Mouse (Mus musculus) layer of hippocampus, adult 8-10 months (tissue): ENCODE results near the gene Ppp1ca. TPM values are rescaled to one million over a fixed set of nuclear protein-coding genes. Genes with fewer than 3 reads are reported as not detected.
A peak's percentile ranks its signal among the peaks of the same experiment; 100 is the strongest.

Experiments used
- DNase-seq, 2 experiments: peaks; one replicate each; pipeline ENCODE4 v3.0.0; 2022; ENCODE audit warnings: low spot score in 2 of 2
- total RNA-seq, 4 experiments: library from RNA; stranded (reverse); gene quantifications; 2 replicates each; pipeline ENCODE4 v1.2.4; 2022

Ppp1ca gene
- total RNA-seq: 100 to 1,000 TPM; 255 to 271 (median 266) TPM

DNA sequence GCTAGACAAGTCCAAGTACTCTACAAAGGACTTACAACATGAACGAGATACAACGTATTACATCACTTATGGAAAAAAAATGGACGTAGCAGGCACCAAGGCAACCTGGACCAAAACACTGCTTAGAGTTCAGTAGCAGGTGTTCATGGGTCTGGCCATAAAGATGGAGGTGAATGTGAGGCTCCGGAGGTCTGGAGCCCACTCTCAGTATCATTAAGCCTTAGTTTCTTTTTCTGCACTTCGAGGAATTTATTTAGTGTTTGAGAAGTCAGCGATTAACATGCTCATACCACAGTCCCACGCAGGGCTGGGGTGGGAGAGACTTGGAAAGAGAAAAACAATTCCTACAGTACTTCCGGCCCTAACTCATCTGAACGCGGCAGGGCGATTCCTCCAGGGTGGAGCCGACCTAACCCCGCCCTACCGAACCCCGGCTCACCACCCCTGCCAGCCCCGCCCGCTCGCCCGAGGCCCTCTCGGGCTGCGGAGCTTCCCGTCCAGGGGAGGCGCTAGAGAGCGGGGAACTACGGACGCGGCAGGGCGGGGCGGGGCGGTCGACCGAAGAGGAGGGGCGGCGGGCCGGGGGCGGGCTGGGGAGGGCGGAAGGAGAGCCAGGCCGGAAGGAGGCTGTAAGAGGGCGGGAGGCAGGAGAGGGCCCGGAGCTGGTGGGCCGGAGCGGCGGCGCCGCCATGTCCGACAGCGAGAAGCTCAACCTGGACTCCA is at the start of gene Ppp1ca:
Gene Ppp1ca, plus strand, starts transcription at position 538 of the 723 bp plus-strand sequence.
- peak; percentile 75 to 87 for DNase-seq

DNA sequence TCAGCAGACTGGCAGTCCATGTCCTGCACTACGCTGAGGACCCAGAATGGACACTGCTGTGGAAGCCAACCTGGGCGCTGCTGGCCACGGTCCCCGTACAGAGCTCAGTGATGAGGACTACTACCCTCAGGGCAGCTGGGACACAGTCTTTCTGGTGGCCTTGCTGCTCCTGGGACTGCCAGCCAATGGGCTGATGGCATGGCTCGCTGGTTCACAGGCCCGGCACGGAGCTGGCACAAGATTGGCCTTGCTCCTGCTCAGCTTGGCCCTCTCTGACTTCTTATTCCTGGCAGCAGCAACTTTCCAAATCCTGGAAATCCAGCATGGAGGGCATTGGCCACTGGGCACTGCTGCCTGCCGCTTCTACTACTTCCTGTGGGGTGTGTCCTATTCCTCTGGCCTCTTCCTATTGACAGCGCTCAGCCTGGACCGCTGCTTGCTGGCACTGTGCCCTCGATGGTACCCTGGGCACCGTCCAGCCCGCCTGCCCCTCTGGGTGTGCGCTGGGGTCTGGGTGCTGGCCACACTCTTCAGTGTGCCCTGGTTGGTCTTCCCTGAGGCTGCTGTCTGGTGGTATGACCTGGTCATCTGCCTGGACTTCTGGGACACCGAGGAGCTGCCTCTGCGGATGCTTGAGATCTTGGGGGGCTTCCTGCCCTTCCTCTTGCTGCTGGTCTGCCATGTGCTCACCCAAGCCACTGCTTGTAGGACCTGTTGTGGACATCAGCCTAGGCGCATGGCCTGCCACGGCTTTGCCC is 49.3 kb upstream of the Ppp1ca start:
- DNase-seq: no peak

- DNase-seq: no peak
Measured at GRCm38 (mm10) chr19:4143759-4144268, 48.1 kb upstream of the Ppp1ca start, which contains the start of gene Cabp4. Cabp4 (minus strand) TSS chr19:4144033.

- no peak for DNase-seq
Measured at GRCm38 (mm10) chr19:4144550-4145498, 47.0 kb upstream of the Ppp1ca start.

DNA sequence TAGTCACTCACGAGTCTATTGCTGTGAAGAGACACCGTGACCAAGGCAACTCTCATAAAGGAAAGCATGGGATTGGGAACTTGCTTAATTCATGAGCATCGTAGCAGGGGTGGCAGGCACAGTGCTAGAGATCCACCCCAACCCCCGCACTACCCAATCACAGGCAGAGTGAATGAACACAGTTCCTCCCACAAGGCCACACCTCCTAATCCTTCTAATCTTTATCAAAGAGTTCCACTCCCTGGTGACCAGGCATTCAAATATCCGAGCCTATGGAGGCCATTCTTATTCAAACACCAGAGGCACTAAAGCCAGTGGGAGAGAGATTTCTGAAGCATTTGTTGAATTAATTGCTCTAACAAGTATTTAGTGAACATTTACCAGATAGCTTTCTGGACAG is 45.9 kb upstream of the Ppp1ca start:
- DNase-seq: no peak

DNA sequence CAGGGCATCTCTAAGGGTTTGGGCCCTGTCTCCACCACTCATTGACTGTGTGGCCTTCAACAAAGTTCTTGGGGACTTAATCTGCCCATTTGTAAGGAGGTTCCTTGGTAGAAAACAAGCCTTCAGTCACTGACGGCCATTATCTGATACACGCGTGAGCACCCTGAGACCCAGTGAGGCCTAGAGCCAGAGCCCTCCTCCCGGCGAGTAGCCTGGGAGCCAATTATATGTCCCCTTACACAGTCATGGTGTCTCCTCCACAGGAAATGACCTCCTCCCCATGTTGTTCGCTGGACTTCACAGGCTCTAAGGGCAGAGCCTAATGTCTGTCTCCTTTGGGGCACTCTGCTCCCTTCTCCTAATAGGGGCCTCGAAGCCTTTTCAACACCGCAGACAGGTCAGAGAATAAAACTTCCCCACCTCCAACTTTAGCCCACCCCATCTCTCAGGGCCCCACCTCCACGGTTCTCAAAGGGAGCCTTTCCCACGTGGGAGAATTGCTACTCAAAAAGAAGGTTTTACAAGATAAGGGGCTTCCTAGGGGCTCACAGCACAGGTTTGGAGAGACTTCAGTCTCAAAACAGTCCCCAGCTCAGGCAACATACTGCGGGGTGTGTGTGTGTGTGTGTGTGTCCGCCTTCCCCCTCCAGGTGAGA is 45.4 kb upstream of the Ppp1ca start:
- no peak for DNase-seq

- no peak for DNase-seq
Measured at GRCm38 (mm10) chr19:4147022-4147405, 44.9 kb upstream of the Ppp1ca start.

GRCm38 (mm10) chr19:4147782-4148490 is 43.9 kb upstream of the Ppp1ca start:
- no peak for DNase-seq

GRCm38 (mm10) chr19:4148491-4148806 is 43.4 kb upstream of the Ppp1ca start, which contains the start of gene Coro1b:
Coro1b (plus strand) TSS chr19:4148619.
- peak; percentile 93 for DNase-seq

GRCm38 (mm10) chr19:4148819-4149218 is 43.0 kb upstream of the Ppp1ca start:
- DNase-seq: no peak

GRCm38 (mm10) chr19:4149283-4149682 is 42.6 kb upstream of the Ppp1ca start:
- DNase-seq: no peak

DNA sequence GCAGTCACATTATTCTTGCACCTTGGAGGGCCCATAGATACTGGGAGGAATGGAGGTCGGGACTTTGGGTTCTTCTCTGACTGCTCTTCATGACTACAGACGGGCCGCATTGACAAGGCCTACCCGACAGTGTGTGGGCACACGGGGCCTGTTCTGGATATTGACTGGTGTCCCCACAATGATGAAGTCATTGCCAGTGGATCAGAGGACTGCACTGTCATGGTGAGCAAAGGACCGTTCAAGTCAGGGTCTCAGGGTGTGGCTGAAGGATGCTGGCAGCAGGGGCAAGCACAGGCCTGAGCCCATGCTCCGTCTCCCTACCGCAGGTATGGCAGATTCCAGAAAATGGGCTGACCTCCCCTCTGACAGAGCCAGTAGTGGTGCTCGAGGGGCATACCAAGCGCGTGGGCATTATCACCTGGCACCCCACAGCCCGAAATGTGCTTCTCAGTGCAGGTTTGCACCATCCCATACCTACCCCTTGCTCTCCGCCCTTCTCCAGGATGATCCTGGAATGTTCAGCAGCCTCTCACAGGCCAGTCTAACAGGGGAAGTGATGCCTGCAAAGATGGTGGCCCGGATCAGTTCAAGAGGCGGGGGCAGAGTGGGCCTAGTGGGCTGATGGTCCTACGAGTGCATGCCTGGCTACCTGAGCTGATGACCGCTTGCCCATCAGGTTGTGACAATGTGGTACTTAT is 42.0 kb upstream of the Ppp1ca start:
- no peak for DNase-seq

- DNase-seq: no peak
Measured at GRCm38 (mm10) chr19:4150567-4151487, 41.0 kb upstream of the Ppp1ca start.

GRCm38 (mm10) chr19:4151488-4151860 is 40.4 kb upstream of the Ppp1ca start:
- no peak for DNase-seq

DNA sequence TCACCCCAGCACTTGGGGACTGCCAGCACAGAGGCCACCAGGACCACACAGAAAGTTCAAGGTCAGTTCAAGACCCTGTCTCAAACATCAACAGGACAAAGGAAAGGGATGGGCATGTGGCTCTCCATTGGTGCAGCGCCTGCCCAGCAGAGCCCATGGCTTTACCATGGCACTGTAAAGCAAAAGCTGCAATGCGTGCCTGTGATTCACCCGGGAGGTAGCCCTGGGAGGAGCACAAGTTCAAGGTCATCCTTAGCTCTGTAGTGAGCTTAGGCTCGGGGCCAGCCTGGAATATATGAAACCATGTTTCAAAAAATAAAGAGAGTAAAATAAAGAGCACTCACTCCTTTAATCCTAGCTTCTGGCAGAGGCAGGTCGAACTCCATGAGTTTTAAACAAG is 40.0 kb upstream of the Ppp1ca start:
- DNase-seq: no peak

DNA sequence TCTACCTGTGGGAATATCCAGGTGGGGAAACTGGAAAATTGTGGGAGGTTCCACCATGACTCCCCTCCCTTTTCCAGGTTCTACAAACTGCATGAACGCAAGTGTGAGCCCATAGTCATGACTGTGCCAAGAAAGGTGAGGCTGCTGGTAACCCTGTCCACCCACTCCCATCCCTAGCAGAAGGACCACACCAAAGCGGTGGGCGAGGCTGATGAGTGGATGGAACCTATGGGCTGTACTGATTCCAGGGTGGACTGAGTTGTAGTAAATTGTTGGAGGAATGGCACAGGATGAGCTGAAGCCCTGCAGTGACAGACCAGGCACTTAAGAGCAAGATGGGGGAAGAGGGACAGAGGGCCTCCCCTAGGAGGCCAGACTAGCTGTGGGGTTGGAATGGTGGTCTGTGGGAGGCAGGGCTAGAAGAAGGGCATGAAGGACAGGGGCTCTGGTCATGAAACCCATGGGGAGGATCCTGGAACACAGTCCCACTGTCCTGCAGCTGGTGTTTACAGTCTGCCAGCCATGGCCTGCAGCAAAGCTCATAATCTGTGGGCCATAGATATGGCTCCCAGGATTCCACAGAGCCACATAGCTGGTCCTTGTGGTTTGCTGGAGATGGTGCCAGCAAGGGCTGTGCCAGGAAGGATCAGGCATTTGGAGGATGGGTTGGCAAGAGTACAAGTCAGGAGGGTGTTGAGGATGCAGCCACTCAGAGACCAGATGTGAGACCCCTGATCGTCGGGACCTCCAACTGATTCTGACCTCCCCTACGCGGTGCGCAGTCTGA is 39.2 kb upstream of the Ppp1ca start:
- no peak for DNase-seq

GRCm38 (mm10) chr19:4153232-4153654 is 38.6 kb upstream of the Ppp1ca start, which contains the start of gene Ptprcap:
Ptprcap (plus strand) TSS chr19:4153604.
- DNase-seq: no peak
